ENCODE assay signal across 14 mouse cellular contexts in genomic region chr5:33432057-33432935, GRCm38 (mm10). TPM values are rescaled to one million over a fixed set of nuclear protein-coding genes. Genes with fewer than 3 reads are reported as not detected.
DNase-seq lines count a peak whose midpoint lies in the region; ATAC-seq and TF ChIP-seq lines count a peak whose summit lies in the region.
"Had no signal": no experiment of that assay in that cellular context is flagged by ENCODE, and none has a peak within 500 bp of the region (broad histone marks: within the 10 kb centered on the region; RNA-seq: fewer than 3 reads in every experiment).

No protein-coding gene starts in this region.

- TF ChIP-seq POLR2A in limb, embryonic 14.5 days (IDR thresholded peaks at IDR 0.05; ENCODE audit: borderline replicate concordance, extremely low read depth, insufficient read depth, insufficient read length): no peak

- peaks cover 41% of the 10 kb centered on the region for H3K4me1 ChIP-seq in heart, embryonic 12.5 days (replicated peaks)
- no peaks in the 10 kb centered on the region for H3K4me1 ChIP-seq in G1E (ENCODE audit: insufficient read depth, low read depth, low read length)
- H3K4me1 ChIP-seq in embryonic facial prominence, embryonic 12.5 days: peaks cover 29% of the 10 kb centered on the region
- peaks cover 15% of the 10 kb centered on the region for H3K4me1 ChIP-seq in limb, embryonic 14.5 days (ENCODE audit: control insufficient read depth, insufficient read depth, low read length)
- peaks cover 4% of the 10 kb centered on the region; the same call in 1 of the 2 replicates for H3K4me1 ChIP-seq in lung, postnatal 0 days (ENCODE audit: insufficient read depth, low read depth, low read length)

- no peak for TF ChIP-seq EP300 in lung, postnatal 0 days (IDR thresholded peaks at IDR 0.05)

- whole genome bisulfite sequencing in heart, embryonic 12.5 days: 1% methylated on average over 39 of the region's 39 CpGs
- WGBS in embryonic facial prominence, embryonic 12.5 days: under 1% methylated on average over 39 of the region's 39 CpGs
- 1% methylated on average over 39 of the region's 39 CpGs for WGBS in limb, embryonic 14.5 days
- WGBS in lung, postnatal 0 days: 1% methylated on average over 39 of the region's 39 CpGs

- H3K36me3 ChIP-seq in heart, embryonic 12.5 days: no peaks in the 10 kb centered on the region
- H3K36me3 ChIP-seq in G1E (replicated peaks): no peaks in the 10 kb centered on the region
- no peaks in the 10 kb centered on the region for H3K36me3 ChIP-seq in embryonic facial prominence, embryonic 12.5 days
- H3K36me3 ChIP-seq in limb, embryonic 14.5 days (ENCODE audit: control insufficient read depth, insufficient read depth, low read length): no peaks in the 10 kb centered on the region
- H3K36me3 ChIP-seq in lung, postnatal 0 days (ENCODE audit: insufficient read depth, low read length): no peaks in the 10 kb centered on the region

- H3K27me3 ChIP-seq in heart, embryonic 12.5 days (replicated peaks): peaks cover 100% of the 10 kb centered on the region
- H3K27me3 ChIP-seq in G1E (ENCODE audit: insufficient read depth, low read length): peaks cover 37% of the 10 kb centered on the region
- H3K27me3 ChIP-seq in embryonic facial prominence, embryonic 12.5 days: peaks cover 100% of the 10 kb centered on the region
- H3K27me3 ChIP-seq in limb, embryonic 14.5 days (ENCODE audit: control insufficient read depth, insufficient read depth, low read length): peaks cover 99% of the 10 kb centered on the region
- H3K27me3 ChIP-seq in lung, postnatal 0 days (replicated peaks; ENCODE audit: insufficient read depth, low read length): peaks cover 81% of the 10 kb centered on the region

- ATAC-seq in heart, embryonic 12.5 days (ENCODE audit: insufficient number of reproducible peaks, low FRiP score): peak; percentile 33; the same call in 1 of the 2 replicates
- no peak for ATAC-seq in G1E (ENCODE audit: extremely low read depth, insufficient number of reproducible peaks, low FRiP score, poor library complexity, severe bottlenecking)
- ATAC-seq in embryonic facial prominence, embryonic 12.5 days (ENCODE audit: insufficient number of reproducible peaks, insufficient read depth, low FRiP score, low TSS enrichment): no peak
- 0 out of 2 replicates have a peak, but pooled peaks have one; percentile 35 for ATAC-seq in limb, embryonic 14.5 days (ENCODE audit: low FRiP score, low read depth)
- no peak for ATAC-seq in lung, postnatal 0 days
- ATAC-seq: CD4-positive, CD25-positive, alpha-beta regulatory T cell, adult 4 months had no signal

- peak overlapping the region; percentile 12; the same call in 1 of the 2 replicates for H3K4me3 ChIP-seq in heart, embryonic 12.5 days
- H3K4me3 ChIP-seq in G1E (ENCODE audit: low read depth, low read length): peak overlapping the region; percentile 38; the same call in 1 of the 2 replicates
- H3K4me3 ChIP-seq in embryonic facial prominence, embryonic 12.5 days: 0 out of 2 replicates have a peak overlapping the region, but pooled peaks have one; percentile 3
- H3K4me3 ChIP-seq in limb, embryonic 14.5 days (replicated peaks; ENCODE audit: low read length): no peak overlapping the region
- H3K4me3 ChIP-seq in lung, postnatal 0 days (ENCODE audit: low read depth, low read length): no peak overlapping the region

- H3K27ac ChIP-seq in heart, embryonic 12.5 days (ENCODE audit: poor library complexity, severe bottlenecking): no peak overlapping the region
- H3K27ac ChIP-seq in embryonic facial prominence, embryonic 12.5 days: no peak overlapping the region
- H3K27ac ChIP-seq in limb, embryonic 14.5 days (replicated peaks; ENCODE audit: low read depth, low read length): no peak overlapping the region
- H3K27ac ChIP-seq in lung, postnatal 0 days (ENCODE audit: low read length): no peak overlapping the region

- peak overlapping the region; percentile 13; the same call in 1 of the 2 replicates for H3K4me2 ChIP-seq in heart, embryonic 12.5 days
- H3K4me2 ChIP-seq in embryonic facial prominence, embryonic 12.5 days (replicated peaks): no peak overlapping the region
- H3K4me2 ChIP-seq in limb, embryonic 14.5 days (replicated peaks; ENCODE audit: low read depth, low read length, severe bottlenecking): no peak overlapping the region
- H3K4me2 ChIP-seq in lung, postnatal 0 days (replicated peaks; ENCODE audit: low read depth, low read length): no peak overlapping the region

- intact Hi-C loops in heart, postnatal 14 days (cut with DNase I): no loop called here

- no peak for DNase-seq in heart, postnatal 14 days
- no peak for DNase-seq in G1E (ENCODE audit: low spot score)
- no peak for DNase-seq in limb, embryonic 14.5 days (ENCODE audit: low spot score)
- no peak for DNase-seq in lung, postnatal 36 days
- no peak for DNase-seq in lung, postnatal 0 days (ENCODE audit: low spot score)
- DNase-seq in adrenal gland, postnatal 14 days: no peak

- TF ChIP-seq CTCF in G1E (IDR thresholded peaks at IDR 0.05; ENCODE audit: low read depth, low read length): no peak
- no peak for TF ChIP-seq CTCF in lung, postnatal 0 days (IDR thresholded peaks at IDR 0.05)

- H3K9me3 ChIP-seq in heart, embryonic 12.5 days (replicated peaks): no peaks in the 10 kb centered on the region
- peaks cover 62% of the 10 kb centered on the region for H3K9me3 ChIP-seq in G1E (replicated peaks)
- H3K9me3 ChIP-seq in embryonic facial prominence, embryonic 12.5 days: 0 out of 2 replicates have a peak, but pooled peaks cover 3% of the 10 kb centered on the region
- no peaks in the 10 kb centered on the region for H3K9me3 ChIP-seq in limb, embryonic 14.5 days (ENCODE audit: control insufficient read depth, low read length)
- H3K9me3 ChIP-seq in lung, postnatal 0 days (ENCODE audit: low read length): no peaks in the 10 kb centered on the region

- H3K9ac ChIP-seq in heart, embryonic 12.5 days: no peak overlapping the region
- no peak overlapping the region for H3K9ac ChIP-seq in embryonic facial prominence, embryonic 12.5 days
- H3K9ac ChIP-seq in limb, embryonic 14.5 days (ENCODE audit: low read depth, low read length, severe bottlenecking): no peak overlapping the region
- no peak overlapping the region for H3K9ac ChIP-seq in lung, postnatal 0 days (replicated peaks; ENCODE audit: low read depth)

RNA-seq across cellular contexts. Expression of gene Nkx1-1, which starts 1.5 kb away (rescaled TPM):
- polyA plus RNA-seq in heart, embryonic 12.5 days (2016; fragmentation: Nextera tagmentation; extraction: Ambion mirVana): not detected in 2 replicates
- total RNA-seq in heart, postnatal 14 days (2021): not detected
- total RNA-seq in G1E (2014; fragmentation: Nextera tagmentation): not detected in 2 replicates
- total RNA-seq in G1E (2017): 0.11 TPM in 1 of 2 replicates, not detected in the other
- polyA plus RNA-seq in G1E (2012): not detected in 2 replicates
- polyA plus RNA-seq in embryonic facial prominence, embryonic 12.5 days (2016; fragmentation: Nextera tagmentation; extraction: Ambion mirVana): not detected in 2 replicates
- not detected in 2 replicates for polyA plus RNA-seq in limb, embryonic 14.5 days (2012; rRNA removed)
- polyA plus RNA-seq in limb, embryonic 14.5 days (2014; fragmentation: Nextera tagmentation; extraction: Ambion mirVana): not detected in 2 replicates
- not detected in 2 replicates for polyA plus RNA-seq in lung, postnatal 0 days (2015; fragmentation: Nextera tagmentation; extraction: Ambion mirVana)
- not detected in 2 replicates for total RNA-seq in adrenal gland, postnatal 14 days (2021)
- total RNA-seq: heart, postnatal 36 days; left cerebral cortex, postnatal 25 days had no signal
- polyA plus RNA-seq: CD4-positive, CD25-positive, alpha-beta regulatory T cell, adult 4 months; cortical plate, adult 2 months; lung, embryonic 16.5 days; small intestine, adult 2 months had no signal

RNA-seq across cellular contexts. Expression of gene Uvssa, which starts 53.9 kb away (rescaled TPM):
- 4.1 and 4.6 TPM in 2 replicates for polyA plus RNA-seq in heart, embryonic 12.5 days (2016; fragmentation: Nextera tagmentation; extraction: Ambion mirVana)
- total RNA-seq in heart, postnatal 14 days (2021): 1 to 10 TPM; 4.4 to 6.2 TPM
- total RNA-seq in G1E (2014; fragmentation: Nextera tagmentation) (21.5 and 23.9 TPM in 2 replicates), G1E (2017) (7.1 and 7.5 TPM in 2 replicates)
- 1.4 and 1.9 TPM in 2 replicates for polyA plus RNA-seq in G1E (2012)
- polyA plus RNA-seq in embryonic facial prominence, embryonic 12.5 days (2016; fragmentation: Nextera tagmentation; extraction: Ambion mirVana): 10.9 and 11.3 TPM in 2 replicates
- polyA plus RNA-seq in limb, embryonic 14.5 days (2012; rRNA removed): 11.0 and 11.5 TPM in 2 replicates
- 10.0 and 11.7 TPM in 2 replicates for polyA plus RNA-seq in limb, embryonic 14.5 days (2014; fragmentation: Nextera tagmentation; extraction: Ambion mirVana)
- polyA plus RNA-seq in lung, postnatal 0 days (2015; fragmentation: Nextera tagmentation; extraction: Ambion mirVana): 7.0 and 7.2 TPM in 2 replicates
- total RNA-seq in adrenal gland, postnatal 14 days (2021): 8.0 and 9.4 TPM in 2 replicates

Comparison
In these comparisons a context has a peak if more than half of its experiments do, and no peak if none do; other contexts are left out.
1. ATAC-seq: peak in heart, embryonic 12.5 days (single experiment) and limb, embryonic 14.5 days (single experiment); none in G1E (single experiment), embryonic facial prominence, embryonic 12.5 days (single experiment) and lung, postnatal 0 days (single experiment).
2. H3K4me3 ChIP-seq: peak in heart, embryonic 12.5 days (single experiment), G1E (single experiment) and embryonic facial prominence, embryonic 12.5 days (single experiment); none in limb, embryonic 14.5 days (single experiment) and lung, postnatal 0 days (single experiment).